Mouse (Mus musculus) spleen, postnatal 10 days (tissue): ENCODE data around the gene Ric8b.

Experiments
- DNase-seq, 2 experiments: peaks; one replicate each; pipeline ENCODE4 v3.0.0; 2021 to 2022; ENCODE audit warnings: low spot score in 2 of 2

Gene Ric8b

GRCm38 (mm10) chr10:84916810-84917730 lies at the start of gene Ric8b:
Ric8b (plus strand) TSS chr10:84917616.
- peak; percentile 93 to 94 for DNase-seq

- DNase-seq: no peak
These were observed 46.1 kb upstream of the Ric8b start for GRCm38 (mm10) chr10:84871285-84871684.

- DNase-seq: no peak
These were observed 45.5 kb upstream of the Ric8b start for GRCm38 (mm10) chr10:84871921-84872320.

- no peak for DNase-seq
These were observed 37.4 kb upstream of the Ric8b start for GRCm38 (mm10) chr10:84879823-84880571.

- DNase-seq: no peak
These were observed 34.9 kb upstream of the Ric8b start for GRCm38 (mm10) chr10:84882528-84882927.

- DNase-seq: no peak
These were observed 32.0 kb upstream of the Ric8b start for GRCm38 (mm10) chr10:84885341-84885884.

- no peak for DNase-seq
These were observed 31.2 kb upstream of the Ric8b start for GRCm38 (mm10) chr10:84886221-84886627.

- no peak for DNase-seq
These were observed 30.6 kb upstream of the Ric8b start for GRCm38 (mm10) chr10:84886785-84887184.

GRCm38 (mm10) chr10:84889096-84889846 lies 28.1 kb upstream of the Ric8b start:
- no peak for DNase-seq

- DNase-seq: no peak
These were observed 21.5 kb upstream of the Ric8b start for GRCm38 (mm10) chr10:84895810-84896358.

GRCm38 (mm10) chr10:84896941-84897930 lies 20.2 kb upstream of the Ric8b start:
- DNase-seq: no peak

- DNase-seq: no peak
These were observed 19.1 kb upstream of the Ric8b start for GRCm38 (mm10) chr10:84898144-84898979.

GRCm38 (mm10) chr10:84901676-84902075 lies 15.7 kb upstream of the Ric8b start:
- DNase-seq: no peak

GRCm38 (mm10) chr10:84902213-84902612 lies 15.2 kb upstream of the Ric8b start:
- no peak for DNase-seq

- DNase-seq: no peak
These were observed 14.1 kb upstream of the Ric8b start for GRCm38 (mm10) chr10:84903307-84903706.

- peak in 1 of 2 experiments; percentile 23 for DNase-seq
These were observed 13.7 kb upstream of the Ric8b start for GRCm38 (mm10) chr10:84903742-84904141.

GRCm38 (mm10) chr10:84906895-84907294 lies 10.5 kb upstream of the Ric8b start:
- no peak for DNase-seq

GRCm38 (mm10) chr10:84908006-84908405 lies 9.4 kb upstream of the Ric8b start:
- DNase-seq: no peak

GRCm38 (mm10) chr10:84908471-84908870 lies 8.9 kb upstream of the Ric8b start:
- DNase-seq: no peak
